Mouse (Mus musculus): ENCODE measurements around the gene Tmem160.

GRCm38 (mm10) chr7:16501571-16501970 lies 49.0 kb downstream of the Tmem160 start:
- TF ChIP-seq MYOD1 (IDR thresholded peaks at IDR 0.05; ENCODE audit: control insufficient read depth in 1 of 3, insufficient read length in 2 of 3, low read depth in 2 of 3) = no peak
- no peak for TF ChIP-seq E2F4 (IDR thresholded peaks at IDR 0.05; ENCODE audit: insufficient read depth)
- no peak for TF ChIP-seq REST (IDR thresholded peaks at IDR 0.05; ENCODE audit: insufficient read depth, insufficient read length)
- TF ChIP-seq USF1 (IDR thresholded peaks at IDR 0.05; ENCODE audit: low read depth) = no peak
- no peak for TF ChIP-seq POLR2A (IDR thresholded peaks at IDR 0.05; ENCODE audit: insufficient read length, low read depth)
- no peak for TF ChIP-seq POLR2AphosphoS2 (IDR thresholded peaks at IDR 0.05; ENCODE audit: insufficient read length, low read depth)
- no peak for TF ChIP-seq CEBPB (IDR thresholded peaks at IDR 0.05; ENCODE audit: insufficient read depth, poor library complexity, severe bottlenecking)
- TF ChIP-seq SRF (IDR thresholded peaks at IDR 0.05; ENCODE audit: control insufficient read depth, insufficient read length, low read depth) = no peak
